Mouse (Mus musculus): Measurements from ENCODE around the gene Tmcc2.

Gene Tmcc2

DNA sequence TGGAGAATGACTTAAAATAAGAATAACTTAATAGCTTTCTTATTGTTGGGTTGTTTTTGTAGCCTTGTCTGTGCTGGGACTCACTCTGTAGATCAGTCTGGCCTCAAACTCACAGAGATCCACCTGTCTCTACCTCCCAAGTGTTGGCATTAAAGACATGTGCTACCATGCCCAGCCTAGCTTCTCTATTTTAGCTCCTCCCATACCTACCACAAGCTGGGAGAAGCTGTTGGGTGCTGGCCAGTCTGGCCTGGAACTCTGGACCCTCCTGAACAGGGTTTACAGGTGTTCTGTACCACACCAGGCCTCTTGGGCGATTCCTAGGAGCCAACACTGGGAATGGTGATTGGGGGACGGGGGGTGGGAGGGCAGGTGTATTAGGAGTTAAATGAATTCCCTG lies 47.9 kb downstream of the Tmcc2 start:
- in situ Hi-C loops (cut with MboI; ENCODE audit: low sequenced_read_pairs) = no loop called here

DNA sequence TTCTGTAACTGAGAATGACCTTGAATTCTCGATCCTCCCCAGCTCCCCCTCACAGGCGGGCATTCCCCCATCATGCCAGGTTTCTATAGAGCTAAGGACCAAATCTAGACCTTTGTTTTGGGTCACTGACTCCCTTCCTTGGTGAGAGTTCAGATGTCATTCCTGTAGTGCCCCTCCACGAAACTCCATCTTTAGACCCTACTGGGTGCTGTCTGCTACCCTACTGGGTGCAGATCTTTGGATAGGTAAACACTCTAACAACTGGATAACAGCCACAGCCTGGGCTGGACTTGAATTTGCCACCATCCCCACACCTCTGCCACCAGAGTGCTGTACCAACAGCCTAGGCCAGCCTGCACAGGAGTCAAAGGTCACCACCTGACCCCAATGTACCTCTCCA lies 48.6 kb downstream of the Tmcc2 start:
- in situ Hi-C loops (cut with MboI; ENCODE audit: low sequenced_read_pairs) = no loop called here

DNA sequence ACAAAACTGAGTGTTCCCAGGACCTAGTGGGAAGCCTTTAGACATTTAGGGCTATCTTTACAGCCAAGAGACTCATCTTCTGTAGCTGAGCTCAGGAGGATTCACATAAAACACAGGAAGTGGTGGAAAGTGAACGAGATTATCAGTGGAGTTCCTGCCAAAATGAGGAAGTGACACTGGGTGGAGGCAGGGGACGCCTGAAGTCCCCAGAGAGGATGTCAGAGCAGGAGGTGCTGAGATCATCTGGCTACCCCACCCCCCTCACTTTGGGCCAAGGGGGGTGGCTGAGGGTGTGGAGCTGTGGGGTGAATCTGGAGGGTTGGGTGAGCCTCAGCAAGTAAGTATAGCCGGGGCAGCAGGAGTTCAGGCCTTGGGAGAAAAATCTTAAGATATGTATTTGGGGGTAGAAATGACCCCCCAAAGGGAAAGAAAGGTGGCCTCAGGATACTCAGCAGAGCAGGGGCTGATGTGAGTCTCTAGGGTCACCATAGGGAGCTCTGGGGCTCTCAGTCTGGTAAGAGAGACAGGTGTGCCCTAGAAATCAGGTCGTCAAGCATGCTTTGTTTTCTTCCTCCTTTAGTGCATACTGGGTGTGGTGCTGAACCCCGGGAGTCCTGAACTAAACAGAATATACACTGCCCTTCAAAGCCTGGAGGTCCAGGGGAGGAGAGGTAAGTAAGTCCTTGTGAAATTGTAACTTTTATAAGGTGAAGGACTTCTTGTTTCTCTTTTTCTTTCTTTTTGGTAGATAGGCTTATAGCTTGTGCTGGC lies 49.2 kb downstream of the Tmcc2 start:
- in situ Hi-C loops (cut with MboI; ENCODE audit: low sequenced_read_pairs) = no loop called here

DNA sequence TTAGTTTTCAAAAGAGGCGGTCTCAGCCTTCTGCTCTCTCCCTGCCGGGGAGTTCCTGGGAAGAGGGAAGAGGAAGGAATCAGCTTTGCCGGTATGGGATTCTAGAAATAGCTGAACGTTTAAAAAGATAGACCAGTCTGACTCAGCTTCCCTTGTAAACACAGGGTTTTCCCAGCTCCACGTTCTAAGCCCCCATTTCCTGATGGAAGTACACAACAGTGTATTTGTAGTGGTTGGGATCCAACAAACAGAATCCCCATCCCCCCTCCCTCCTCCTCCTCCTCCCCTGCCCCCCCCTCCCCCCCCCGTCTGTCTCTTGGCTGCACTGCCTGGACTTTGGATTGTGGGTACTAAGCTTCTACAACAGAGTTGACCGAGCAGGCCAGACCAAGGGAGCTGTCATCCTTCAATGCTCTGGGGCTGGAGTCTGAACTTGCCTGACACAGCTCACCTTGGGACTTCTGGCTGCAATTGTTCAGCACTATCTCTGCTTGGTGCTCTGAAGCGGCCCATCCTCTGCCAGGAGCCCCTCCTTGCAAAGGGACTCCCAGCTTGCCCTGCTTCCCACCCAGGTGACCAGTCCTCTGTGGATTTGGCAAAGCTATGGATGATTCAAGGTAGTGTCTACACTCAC lies 52.9 kb downstream of the Tmcc2 start:
- in situ Hi-C loops (cut with MboI; ENCODE audit: low sequenced_read_pairs) = no loop called here

DNA sequence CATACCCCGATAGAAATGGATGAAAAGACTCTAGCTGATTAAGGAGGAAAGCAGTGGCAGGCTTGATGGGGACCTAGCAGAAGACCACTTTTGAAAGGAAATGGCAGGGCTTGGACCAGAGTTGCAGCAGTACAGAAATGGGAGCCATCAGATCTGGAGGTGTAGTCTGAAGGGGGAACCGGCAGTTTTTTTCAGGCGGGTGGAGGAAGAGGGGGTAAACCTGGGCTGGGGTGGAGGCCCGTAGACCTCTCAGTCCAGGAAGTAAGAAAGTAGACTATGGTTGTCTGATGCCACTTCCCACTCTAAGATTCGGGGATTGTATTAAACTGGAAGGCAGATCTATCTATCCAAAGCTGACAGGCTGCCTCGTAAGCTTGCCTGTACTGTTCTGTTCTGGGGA lies 54.2 kb downstream of the Tmcc2 start:
- in situ Hi-C loops (cut with MboI; ENCODE audit: low sequenced_read_pairs) = no loop called here

DNA sequence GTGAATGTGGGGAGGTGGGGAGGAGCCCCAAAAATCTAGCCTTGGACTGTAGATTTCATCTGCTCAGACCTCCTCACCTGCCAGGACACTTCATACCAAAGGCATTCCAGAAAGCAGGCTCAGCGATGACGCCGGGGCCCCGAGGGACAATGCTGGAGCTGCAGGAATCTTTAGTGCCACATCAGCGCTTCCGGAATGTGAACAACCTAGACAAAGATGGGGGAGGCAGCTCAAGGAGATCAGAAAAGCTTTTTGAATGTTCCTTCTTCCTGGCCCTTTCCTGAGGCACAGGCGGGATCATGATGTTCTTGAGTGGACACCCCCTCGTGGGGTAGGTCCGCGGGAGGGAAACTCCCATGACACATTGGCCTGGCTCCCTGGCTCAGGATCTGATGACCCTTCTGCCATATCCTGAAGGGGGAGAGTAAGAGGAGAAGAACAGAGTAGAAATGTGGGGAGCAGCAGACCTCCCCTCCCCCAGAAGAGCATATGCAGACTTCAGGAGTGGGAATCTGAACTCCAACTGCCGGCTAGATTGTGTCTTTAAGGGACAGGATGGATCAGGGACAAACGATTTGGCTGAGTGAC lies 55.6 kb downstream of the Tmcc2 start:
- in situ Hi-C loops (cut with MboI; ENCODE audit: low sequenced_read_pairs) = no loop called here

DNA sequence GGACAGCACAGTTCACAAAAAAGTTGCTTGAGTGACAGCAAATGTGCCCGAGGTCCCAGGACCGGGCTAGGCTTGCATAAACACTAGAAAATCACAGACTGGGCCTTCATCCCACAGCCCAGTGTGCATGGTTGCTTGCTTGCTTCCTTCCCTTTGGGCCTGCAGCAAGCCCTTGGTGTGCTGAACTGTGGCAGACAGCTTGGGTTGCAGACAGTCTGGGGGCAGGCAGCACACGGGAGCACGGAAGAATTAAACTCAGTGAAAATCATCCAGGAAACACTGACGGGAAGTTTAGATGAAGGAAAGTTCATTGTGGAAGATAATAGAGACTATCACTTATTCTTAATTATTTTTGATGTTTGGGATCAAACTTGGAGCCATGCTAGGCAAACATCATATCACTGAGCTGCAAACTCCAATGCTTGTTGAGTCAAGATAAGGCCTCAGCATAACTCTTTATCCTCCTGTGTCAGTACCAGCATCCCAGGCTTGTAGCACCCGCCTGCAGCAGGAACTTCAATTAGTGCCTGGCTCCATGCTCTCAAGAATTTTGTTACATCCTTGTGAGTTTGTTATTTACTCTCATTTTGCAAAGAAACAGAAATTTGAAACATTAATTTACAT lies 56.8 kb downstream of the Tmcc2 start:
- in situ Hi-C loops (cut with MboI; ENCODE audit: low sequenced_read_pairs) = no loop called here

DNA sequence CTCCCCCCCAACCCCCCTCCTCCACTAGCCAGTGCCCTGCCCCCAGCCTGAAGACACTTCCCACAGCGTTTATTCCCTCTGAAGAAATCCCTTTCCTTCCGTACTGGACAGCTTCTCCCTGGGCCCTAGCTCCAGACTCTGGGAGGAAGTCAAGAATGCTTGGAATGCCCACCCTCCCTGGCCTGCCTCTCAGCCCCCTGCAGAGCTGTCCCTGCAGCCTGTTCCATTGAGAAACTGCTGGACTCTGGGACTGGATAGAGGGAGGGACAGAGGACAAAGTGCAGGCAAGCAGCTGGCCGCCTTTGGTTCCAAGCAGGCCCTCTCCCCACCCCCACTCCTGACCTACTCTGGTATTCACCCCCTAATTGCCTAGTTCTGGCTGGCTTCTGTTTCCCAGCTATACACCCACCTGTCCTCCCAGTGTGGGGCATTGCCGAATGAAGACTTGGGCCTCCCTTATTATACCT lies 57.4 kb downstream of the Tmcc2 start:
- in situ Hi-C loops (cut with MboI; ENCODE audit: low sequenced_read_pairs) = no loop called here

DNA sequence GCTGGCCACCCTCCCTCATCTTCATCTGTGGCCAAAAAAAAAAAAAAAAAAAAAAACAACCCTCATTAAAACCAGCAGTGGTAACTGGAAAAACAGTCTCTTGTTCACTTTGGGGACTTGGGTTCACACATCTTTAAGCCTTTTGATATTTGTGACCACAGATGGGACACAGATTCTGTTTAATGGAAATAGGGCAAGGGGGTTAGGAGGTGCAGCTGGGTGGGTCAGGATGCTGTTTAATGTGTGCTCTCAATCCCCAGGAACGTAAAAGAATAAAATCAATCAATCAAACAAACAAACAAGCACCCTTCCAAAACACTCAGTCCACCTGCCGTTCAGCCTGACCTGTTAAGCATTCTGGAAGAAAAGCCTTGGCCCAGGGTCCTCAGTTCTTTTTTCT lies 57.9 kb downstream of the Tmcc2 start:
- in situ Hi-C loops (cut with MboI; ENCODE audit: low sequenced_read_pairs) = no loop called here

DNA sequence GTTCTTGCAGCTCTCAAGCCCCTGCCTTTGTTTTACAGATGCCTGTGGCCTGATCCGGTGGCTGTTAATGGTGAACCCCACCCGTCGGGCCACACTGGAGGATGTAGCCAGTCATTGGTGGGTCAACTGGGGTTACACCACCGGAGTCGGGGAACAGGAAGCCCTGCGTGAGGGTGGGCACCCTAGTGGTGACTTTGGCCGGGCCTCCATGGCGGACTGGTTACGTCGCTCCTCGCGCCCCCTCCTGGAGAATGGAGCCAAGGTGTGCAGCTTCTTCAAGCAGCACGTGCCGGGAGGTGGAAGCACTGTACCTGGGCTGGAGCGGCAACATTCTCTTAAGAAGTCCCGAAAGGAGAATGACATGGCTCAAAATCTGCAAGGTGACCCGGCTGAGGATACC lies 59.8 kb downstream of the Tmcc2 start:
- in situ Hi-C loops (cut with MboI; ENCODE audit: low sequenced_read_pairs) = no loop called here

DNA sequence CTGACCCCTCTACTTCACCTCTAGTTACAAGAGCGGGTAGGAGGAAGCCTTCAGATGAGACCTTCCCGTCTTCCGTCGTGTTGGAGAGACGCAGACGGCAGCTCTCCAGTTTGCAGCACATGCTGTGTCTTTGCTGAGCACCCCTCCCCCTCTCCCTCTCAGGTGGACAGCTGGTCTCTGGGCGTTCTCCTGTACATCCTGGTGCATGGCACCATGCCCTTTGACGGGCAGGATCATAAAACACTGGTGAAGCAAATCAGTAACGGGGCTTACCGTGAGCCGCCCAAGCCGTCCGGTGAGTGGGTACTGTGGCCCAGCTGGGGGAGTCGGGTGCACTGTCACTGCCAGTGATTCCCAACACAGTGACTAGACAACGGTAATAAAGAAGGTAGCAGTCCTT lies 60.7 kb downstream of the Tmcc2 start:
- in situ Hi-C loops (cut with MboI; ENCODE audit: low sequenced_read_pairs) = no loop called here

DNA sequence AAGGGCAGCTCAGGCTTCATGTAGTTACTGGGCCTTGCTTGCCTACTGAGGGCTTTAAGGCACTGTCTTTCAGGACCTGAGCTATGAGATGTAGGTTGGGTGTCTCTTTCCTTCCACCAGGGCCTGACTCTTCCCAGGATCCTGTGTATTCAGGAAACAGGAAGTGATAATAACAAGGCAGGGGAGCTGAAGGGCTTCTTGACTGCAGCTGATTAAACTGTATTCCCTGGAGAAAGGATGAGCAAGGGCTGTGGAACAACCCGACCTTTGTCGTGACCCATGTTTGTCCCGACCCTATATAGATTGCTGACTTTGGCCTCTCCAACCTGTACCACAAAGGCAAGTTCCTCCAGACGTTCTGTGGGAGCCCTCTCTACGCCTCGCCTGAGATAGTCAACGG lies 61.4 kb downstream of the Tmcc2 start:
- in situ Hi-C loops (cut with MboI; ENCODE audit: low sequenced_read_pairs) = no loop called here

DNA sequence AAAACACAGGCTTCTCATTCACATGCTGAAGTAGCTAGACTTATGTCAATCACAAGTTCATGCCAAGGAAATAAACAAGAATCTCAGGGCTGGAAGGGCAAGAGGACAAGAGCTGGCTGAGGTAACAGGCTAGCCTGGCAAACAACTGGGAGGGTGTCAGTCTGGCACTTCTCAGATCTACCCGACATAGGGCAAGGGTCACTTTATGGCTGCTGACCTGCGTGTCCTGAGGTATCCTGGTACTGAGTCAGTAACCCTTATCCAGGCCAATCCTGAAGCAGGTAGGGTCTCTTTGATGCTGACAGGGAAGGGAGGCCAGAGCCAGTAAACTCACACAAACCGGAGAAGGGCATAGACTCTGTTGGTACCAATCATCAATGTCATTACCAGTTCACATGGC lies 62.5 kb downstream of the Tmcc2 start:
- in situ Hi-C loops (cut with MboI; ENCODE audit: low sequenced_read_pairs) = no loop called here

DNA sequence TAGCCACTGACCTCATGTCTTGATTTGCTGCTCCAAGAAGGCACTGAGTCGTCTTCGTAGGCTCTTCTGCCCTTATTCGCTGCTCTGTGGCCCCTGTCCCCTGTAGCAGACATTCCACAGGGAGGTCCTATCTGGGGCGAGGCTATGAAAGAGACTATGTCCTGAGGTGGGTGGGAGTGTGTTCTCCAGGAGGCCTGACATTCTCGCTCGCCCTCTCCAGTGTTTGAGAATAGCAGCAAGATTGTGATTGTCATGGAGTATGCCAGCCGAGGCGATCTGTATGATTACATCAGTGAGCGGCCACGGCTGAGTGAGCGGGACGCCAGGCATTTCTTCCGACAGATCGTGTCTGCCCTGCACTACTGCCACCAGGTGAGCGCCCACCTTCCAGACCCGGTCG lies 63.6 kb downstream of the Tmcc2 start:
- in situ Hi-C loops (cut with MboI; ENCODE audit: low sequenced_read_pairs) = no loop called here

DNA sequence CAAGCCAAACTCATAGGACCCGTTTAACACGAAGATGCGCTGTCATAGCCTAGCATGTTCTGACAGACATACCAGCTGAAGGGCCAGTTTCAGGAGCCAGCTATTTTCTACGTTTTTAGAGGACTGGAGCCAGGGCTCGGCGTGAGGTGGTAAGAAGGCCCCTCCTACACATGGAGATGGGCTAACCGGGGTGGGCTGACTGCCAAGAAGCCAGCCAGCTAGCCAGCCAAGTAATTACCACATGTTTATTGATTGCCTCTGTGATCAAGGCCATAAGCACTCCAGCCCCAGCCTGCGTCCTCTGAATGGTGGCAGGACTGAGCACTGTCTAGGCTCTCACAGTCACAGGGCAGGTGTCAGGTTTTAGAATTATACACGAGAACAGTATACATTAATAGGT lies 64.3 kb downstream of the Tmcc2 start:
- in situ Hi-C loops (cut with MboI; ENCODE audit: low sequenced_read_pairs) = no loop called here

DNA sequence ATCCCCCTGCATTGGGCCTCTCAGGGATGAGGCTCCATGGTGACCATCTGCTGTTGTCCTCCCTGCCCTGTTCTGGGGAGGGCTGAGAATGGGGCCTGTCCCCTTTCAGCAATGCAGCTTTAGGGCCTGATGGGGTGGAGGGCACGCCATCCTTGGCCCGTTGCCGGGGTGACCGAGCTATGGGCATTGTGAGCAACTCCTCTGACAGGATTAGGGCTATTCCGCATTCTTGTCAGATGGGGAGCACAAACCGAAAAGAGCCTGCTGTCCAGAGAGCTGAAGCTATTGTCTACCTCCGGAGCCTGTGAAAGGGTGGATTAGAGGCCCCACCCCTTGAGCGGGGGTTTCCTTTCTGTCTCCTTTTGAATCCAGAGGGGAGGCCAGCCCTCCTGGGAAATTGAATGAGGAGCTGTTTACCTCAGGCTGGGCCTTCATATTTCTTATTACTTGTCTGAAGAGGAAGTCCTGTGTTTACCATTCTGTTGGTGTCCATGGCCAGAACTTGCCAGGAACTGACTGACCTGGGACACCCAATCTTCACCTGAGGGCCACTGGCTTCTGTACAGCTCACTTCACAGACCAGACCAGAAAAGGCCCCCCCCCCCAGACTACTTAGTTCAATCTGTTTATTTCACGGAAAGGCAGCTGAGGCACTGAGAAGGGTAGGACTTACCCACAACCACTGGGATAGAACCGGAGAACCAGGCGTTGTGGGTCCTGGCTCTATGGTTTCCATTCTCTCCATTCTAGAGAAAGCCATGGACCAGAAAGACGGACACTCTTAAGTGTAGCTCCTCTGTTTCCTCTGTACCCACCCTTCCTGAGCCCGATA lies 68.2 kb downstream of the Tmcc2 start:
- in situ Hi-C loops (cut with MboI; ENCODE audit: low sequenced_read_pairs) = no loop called here

DNA sequence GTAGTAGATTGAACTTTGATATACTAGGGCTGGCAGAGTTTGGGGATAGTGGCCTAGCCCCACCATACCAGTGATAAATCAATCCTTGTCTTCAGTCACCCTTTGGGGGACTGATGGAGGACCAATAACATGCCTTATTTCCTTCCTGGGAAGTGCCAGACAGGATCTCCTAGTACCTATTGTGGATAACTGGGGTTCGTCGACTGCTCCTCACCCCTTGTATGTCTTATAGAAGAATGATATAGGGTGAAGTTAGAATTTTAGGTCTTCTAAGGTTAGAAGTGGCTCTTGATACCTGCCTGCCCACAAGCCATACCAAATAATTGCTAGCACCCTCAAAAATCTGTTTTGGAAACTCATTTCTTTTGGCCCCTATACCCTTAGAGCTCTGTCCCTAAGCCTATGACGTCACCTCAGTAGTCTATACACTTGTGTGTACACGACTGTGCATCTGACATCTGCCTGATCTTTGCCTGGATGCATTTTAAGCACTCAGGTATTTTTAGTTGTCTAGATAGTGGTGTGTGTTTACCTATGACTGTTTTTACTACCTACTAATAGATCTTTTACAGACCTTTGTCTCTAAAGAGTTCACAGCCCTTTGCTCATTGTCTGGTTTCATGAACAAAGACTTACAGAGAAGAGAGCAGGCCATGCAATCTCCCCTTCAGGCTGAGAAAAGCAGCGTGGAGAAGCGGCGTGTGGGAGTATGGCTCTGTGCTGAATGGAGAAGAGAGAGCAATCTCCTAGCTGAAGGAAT lies 69.1 kb downstream of the Tmcc2 start:
- in situ Hi-C loops (cut with MboI; ENCODE audit: low sequenced_read_pairs) = no loop called here

DNA sequence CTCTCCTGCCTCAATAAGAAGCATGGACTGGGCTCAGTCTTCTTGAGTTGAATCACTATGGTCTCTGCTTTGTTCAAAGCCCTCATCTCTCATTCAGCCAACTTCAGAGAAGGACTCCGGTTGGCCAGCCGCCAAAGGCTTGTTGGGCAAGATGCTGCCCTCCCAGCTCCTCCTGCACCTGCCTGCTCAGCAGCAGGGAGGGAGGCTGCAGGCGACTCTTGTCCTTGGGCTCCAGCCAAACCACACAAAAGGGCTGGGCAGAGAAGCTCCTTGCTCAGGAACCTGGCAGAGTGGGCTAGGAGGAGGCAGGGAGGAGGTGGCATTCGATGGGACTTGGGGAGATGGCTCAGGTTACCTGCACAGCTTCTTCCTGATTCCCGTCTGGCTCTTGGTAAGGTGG lies 71.8 kb downstream of the Tmcc2 start:
- in situ Hi-C loops (cut with MboI; ENCODE audit: low sequenced_read_pairs) = loop anchor here (5.0 kb wide), 1 partner anchor 33 kb away; no protein-coding TSS in a partner anchor

DNA sequence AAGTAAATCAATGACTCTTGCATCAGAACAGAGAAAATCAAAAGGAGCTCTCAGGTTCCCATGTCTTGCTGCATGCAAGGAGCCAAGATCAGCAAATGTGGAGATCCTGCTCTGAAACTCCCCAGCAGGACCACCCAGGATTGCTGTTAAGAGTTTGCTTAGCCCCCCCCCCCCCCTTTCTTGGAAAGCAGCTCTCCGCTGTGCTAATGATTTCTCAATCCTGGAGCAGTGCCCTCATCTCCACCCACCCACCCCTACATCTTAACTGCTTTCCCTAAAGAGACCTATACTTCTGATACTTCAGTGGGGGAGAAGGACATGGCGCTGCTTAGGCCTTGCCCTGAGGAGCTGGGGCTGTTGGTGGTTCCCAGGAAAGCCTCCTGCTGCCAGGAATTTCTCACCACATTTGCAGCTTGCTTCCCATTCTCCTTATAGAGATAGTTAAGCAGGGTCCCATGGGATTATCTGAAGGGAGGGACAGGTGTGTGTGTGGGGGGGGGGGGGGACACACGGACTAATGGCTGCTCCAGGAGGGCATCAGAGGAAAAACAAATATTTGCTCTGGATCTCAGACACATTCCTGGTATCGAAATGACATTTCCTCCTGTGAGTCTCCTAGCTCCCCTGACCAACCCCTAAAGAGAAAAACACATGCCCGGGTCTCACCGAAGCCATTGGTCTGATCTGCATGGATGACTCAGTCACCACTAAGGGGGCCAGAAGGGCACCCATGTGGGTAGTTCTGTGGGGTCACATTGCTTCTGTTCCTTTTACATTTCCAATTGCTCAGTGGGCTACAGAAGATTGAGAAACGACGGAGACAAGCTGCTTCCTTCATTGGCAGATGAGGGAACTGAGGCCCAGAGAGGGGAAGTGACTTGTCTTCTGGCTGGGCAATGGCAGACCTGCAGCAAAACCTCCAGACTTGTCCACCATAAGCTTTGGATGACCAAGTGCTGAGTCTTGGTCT lies 72.9 kb downstream of the Tmcc2 start:
- in situ Hi-C loops (cut with MboI; ENCODE audit: low sequenced_read_pairs) = loop anchor here (5.0 kb wide), 1 partner anchor 34 kb away; no protein-coding TSS in a partner anchor

Measured in CH12F3 (cell line).